Mouse (Mus musculus) ES-E14 (cell line): ENCODE results near the gene 2610028H24Rik. TPM values are rescaled to one million over a fixed set of nuclear protein-coding genes. Genes with fewer than 3 reads are reported as not detected.

Experiments
- DNase-seq: peaks from one replicate; pipeline ENCODE4 v3.0.0-alpha.2; 2013; ENCODE audit warnings: low read depth, low spot score
- H3K27ac ChIP-seq: 2 replicates; pipeline ENCODE4 v1.5.1; 2012; ENCODE audit warnings: low read depth, mild to moderate bottlenecking, low read length, moderate library complexity, mixed read lengths; ENCODE audit not compliant: poor library complexity, insufficient read depth, severe bottlenecking
- H3K36me3 ChIP-seq: 2 replicates; pipeline ENCODE4 v1.6.1; 2012; ENCODE audit warnings: mild to moderate bottlenecking, low read length, moderate library complexity, mixed read lengths; ENCODE audit not compliant: control insufficient read depth, poor library complexity, insufficient read depth, severe bottlenecking
- H3K4me1 ChIP-seq, 2 experiments: fragments of 150-350 bp in 1 of 2; sonication (generic) in 1 of 2; 2 replicates each; pipeline ENCODE4 v1.6.1; 2012; ENCODE audit warnings: low read length in 2 of 2, mild to moderate bottlenecking in 1 of 2, mixed read lengths in 1 of 2; ENCODE audit not compliant: control insufficient read depth in 2 of 2, insufficient read depth in 2 of 2, poor library complexity in 1 of 2
- H3K4me3 ChIP-seq, 2 experiments: fragments of 150-350 bp in 1 of 2; sonication (generic) in 1 of 2; 2 replicates each; pipeline ENCODE4 v1.5.1; 2012; ENCODE audit warnings: low read length in 2 of 2, low read depth in 1 of 2, mild to moderate bottlenecking in 1 of 2, mixed read lengths in 1 of 2; ENCODE audit not compliant: insufficient read depth in 1 of 2, poor library complexity in 1 of 2, severe bottlenecking in 1 of 2
- H3K9ac ChIP-seq: 2 replicates; pipeline ENCODE4 v1.6.1; 2012; ENCODE audit warnings: low read depth, mild to moderate bottlenecking, low read length, mixed read lengths; ENCODE audit not compliant: poor library complexity, insufficient read depth, severe bottlenecking
- H3K9me3 ChIP-seq: fragments of 150-350 bp; sonication (generic); 2 replicates; pipeline ENCODE4 v1.6.1; 2012; ENCODE audit warnings: low read depth, mild to moderate bottlenecking, low read length; ENCODE audit not compliant: control insufficient read depth, insufficient read depth
- CHD2 ChIP-seq: IDR thresholded peaks from 2 replicates; pipeline ENCODE4 v1.6.1; 2014; ENCODE audit warnings: mild to moderate bottlenecking, low read depth, low read length, inconsistent platforms
- HCFC1 ChIP-seq: IDR thresholded peaks from 2 replicates; pipeline ENCODE4 v1.6.1; 2012; ENCODE audit warnings: low read length, inconsistent platforms, borderline replicate concordance; ENCODE audit not compliant: insufficient read depth
- MAFK ChIP-seq: IDR thresholded peaks from 2 replicates; pipeline ENCODE4 v1.6.1; 2014; ENCODE audit warnings: mild to moderate bottlenecking, low read depth, low read length, inconsistent platforms; ENCODE audit not compliant: insufficient read depth
- ZC3H11A ChIP-seq: IDR thresholded peaks from 2 replicates; pipeline ENCODE4 v1.6.1; 2012; ENCODE audit warnings: low read depth, mild to moderate bottlenecking, inconsistent platforms, low read length, borderline replicate concordance
- ZNF384 ChIP-seq: IDR thresholded peaks from 2 replicates; pipeline ENCODE4 v1.6.1; 2012; ENCODE audit warnings: low read depth, low read length, inconsistent platforms
- in situ Hi-C, 2 experiments: fragments of 600-800 bp; cut with MboI; formaldehyde crosslinking; loops; one replicate each; pipeline ENCODE4 v1.15.1; 2025; ENCODE audit warnings: low sequenced_read_pairs in 2 of 2, inconsistent platforms in 1 of 2; ENCODE audit not compliant: unreplicated experiment in 2 of 2
- total RNA-seq: library from RNA; depleted of rRNA; stranded (reverse); fragments of 300-350 nt; gene quantifications from 2 replicates; pipeline ENCODE4 v1.2.3, GENCODE M21; 2012; rRNA removed

2610028H24Rik gene
- total RNA-seq, result 0.32 and 0.36 TPM in 2 replicates

GRCm38 (mm10) chr10:76448851-76449250, at the start of gene 2610028H24Rik:
Gene 2610028H24Rik (plus strand): TSS chr10:76449081.
- H3K9ac ChIP-seq, result no peak within 1 kb of the TSS
- no peaks in the 10 kb centered on the region for H3K36me3 ChIP-seq
- no peak for DNase-seq
- in situ Hi-C loops, result no loop called here
- peaks cover 0 to 3% of the 10 kb centered on the region in 2 experiments; a peak in 1 of 4 replicates for H3K4me1 ChIP-seq
- TF ChIP-seq ZC3H11A (no peak), ZNF384 (no peak), HCFC1 (no peak), CHD2 (no peak), MAFK (no peak)
- no peak within 1 kb of the TSS for H3K4me3 ChIP-seq
- no peak within 1 kb of the TSS for H3K27ac ChIP-seq
- H3K9me3 ChIP-seq, result no peaks in the 10 kb centered on the region

- in situ Hi-C loops, result no loop called here
- no peak overlapping the region for H3K27ac ChIP-seq
- peaks cover 64% of the 10 kb centered on the region for H3K36me3 ChIP-seq
- H3K9me3 ChIP-seq, result no peaks in the 10 kb centered on the region
- H3K9ac ChIP-seq, result no peak overlapping the region
- 0 out of 4 replicates have a peak, but pooled peaks cover 0 to 5% of the 10 kb centered on the region in 2 experiments for H3K4me1 ChIP-seq
- TF ChIP-seq ZC3H11A (no peak), MAFK (no peak), HCFC1 (no peak), ZNF384 (no peak), CHD2 (no peak)
- no peak overlapping the region for H3K4me3 ChIP-seq
- DNase-seq, result no peak
Observed at GRCm38 (mm10) chr10:76408520-76408919, 40.4 kb upstream of the 2610028H24Rik start.

- H3K36me3 ChIP-seq, result peaks cover 68% of the 10 kb centered on the region
- no peak overlapping the region for H3K4me3 ChIP-seq
- H3K27ac ChIP-seq, result no peak overlapping the region
- no peak for TF ChIP-seq HCFC1
- no peak for TF ChIP-seq ZNF384
- no peak for TF ChIP-seq CHD2
- TF ChIP-seq ZC3H11A, result no peak
- TF ChIP-seq MAFK, result no peak
- H3K9ac ChIP-seq, result no peak overlapping the region
- peaks cover 0 to 13% of the 10 kb centered on the region in 2 experiments; a peak in 1 of 4 replicates for H3K4me1 ChIP-seq
- H3K9me3 ChIP-seq, result no peaks in the 10 kb centered on the region
- in situ Hi-C loops, result no loop called here
- no peak for DNase-seq
Observed at GRCm38 (mm10) chr10:76416811-76417210, 32.1 kb upstream of the 2610028H24Rik start.

- H3K36me3 ChIP-seq, result peaks cover 59% of the 10 kb centered on the region
- in situ Hi-C loops, result no loop called here
- no peak for DNase-seq
Observed at GRCm38 (mm10) chr10:76425674-76426073, 23.2 kb upstream of the 2610028H24Rik start.

GRCm38 (mm10) chr10:76433925-76434324, 15.0 kb upstream of the 2610028H24Rik start:
- in situ Hi-C loops, result no loop called here
- H3K27ac ChIP-seq, result no peak overlapping the region
- DNase-seq, result no peak
- H3K4me1 ChIP-seq, result peaks cover 0 to 7% of the 10 kb centered on the region in 2 experiments; a peak in 3 of 4 replicates
- H3K4me3 ChIP-seq, result no peak overlapping the region
- peaks cover 64% of the 10 kb centered on the region for H3K36me3 ChIP-seq
- H3K9me3 ChIP-seq, result no peaks in the 10 kb centered on the region
- no peak overlapping the region for H3K9ac ChIP-seq
- no peak for TF ChIP-seq CHD2
- no peak for TF ChIP-seq MAFK
- no peak for TF ChIP-seq ZNF384
- no peak for TF ChIP-seq HCFC1
- TF ChIP-seq ZC3H11A, result no peak

More at GRCm38 (mm10) chr10:76425674-76426073, 23.2 kb upstream of the 2610028H24Rik start:
- TF ChIP-seq ZNF384 (no peak), MAFK (no peak), ZC3H11A (no peak), HCFC1 (no peak), CHD2 (no peak)
- H3K27ac ChIP-seq, result no peak overlapping the region
- no peaks in the 10 kb centered on the region for H3K9me3 ChIP-seq
- H3K4me1 ChIP-seq, result no peaks in the 10 kb centered on the region
- H3K9ac ChIP-seq, result no peak overlapping the region
- H3K4me3 ChIP-seq, result no peak overlapping the region
